Mouse (Mus musculus): ENCODE measurements around the gene Tsc2. TPM values are rescaled to one million over a fixed set of nuclear protein-coding genes. Genes with fewer than 3 reads are reported as not detected.
A peak's percentile ranks its signal among the peaks of the same experiment; 100 is the strongest.

Tsc2 gene
- polyA plus RNA-seq, 1 experiment from 2014 or later: 36.2 TPM

DNA sequence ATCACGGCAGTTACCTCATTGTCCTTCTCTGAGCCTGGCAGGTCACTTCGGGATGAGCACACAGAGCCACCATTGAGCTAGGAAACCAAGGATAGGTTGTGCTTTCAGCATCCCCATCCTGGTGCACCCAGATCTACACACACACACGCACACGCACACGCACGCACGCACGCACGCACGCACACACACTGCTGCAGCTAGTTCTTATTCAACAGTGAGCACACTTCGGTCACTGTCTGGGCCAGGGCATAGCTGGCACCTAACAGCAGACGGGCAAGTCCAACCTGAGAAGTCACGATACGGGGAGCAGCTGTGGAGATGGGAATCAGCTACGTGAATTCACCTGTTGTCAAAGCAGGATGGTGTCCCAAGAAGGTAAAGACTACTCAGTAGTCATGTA, 8.2 kb upstream of the Tsc2 start:
- TF ChIP-seq CTCF (IDR thresholded peaks at IDR 0.05; ENCODE audit: low read depth) (no peak), EP300 (optimal IDR thresholded peaks at IDR 0.05) (no peak)
- no peaks in the 10 kb centered on the region for H3K9me3 ChIP-seq (ENCODE audit: control insufficient read depth, low read length)
- 0 out of 2 replicates have a peak overlapping the region, but pooled peaks have one; percentile 78 for H3K27ac ChIP-seq (replicated peaks)
- DNase-seq (ENCODE audit: low spot score) (no peak), ATAC-seq (ENCODE audit: low FRiP score, low TSS enrichment) (no peak)
- no peak overlapping the region for H3K4me2 ChIP-seq (replicated peaks; ENCODE audit: low read depth)
- H3K27me3 ChIP-seq (ENCODE audit: control insufficient read depth, insufficient read depth, low read length): no peaks in the 10 kb centered on the region
- peaks cover 3% of the 10 kb centered on the region; the same call in 1 of the 2 replicates for H3K36me3 ChIP-seq (ENCODE audit: control insufficient read depth, insufficient read depth, low read length)
- no peaks in the 10 kb centered on the region; the same call in none of the 2 replicates for H3K4me1 ChIP-seq (replicated peaks; ENCODE audit: control insufficient read depth, insufficient read depth)
- 95% methylated on average over 15 of the region's 15 CpGs for WGBS
- H3K4me3 ChIP-seq (ENCODE audit: low read depth, low read length): no peak overlapping the region
- H3K9ac ChIP-seq (ENCODE audit: low read length): no peak overlapping the region

DNA sequence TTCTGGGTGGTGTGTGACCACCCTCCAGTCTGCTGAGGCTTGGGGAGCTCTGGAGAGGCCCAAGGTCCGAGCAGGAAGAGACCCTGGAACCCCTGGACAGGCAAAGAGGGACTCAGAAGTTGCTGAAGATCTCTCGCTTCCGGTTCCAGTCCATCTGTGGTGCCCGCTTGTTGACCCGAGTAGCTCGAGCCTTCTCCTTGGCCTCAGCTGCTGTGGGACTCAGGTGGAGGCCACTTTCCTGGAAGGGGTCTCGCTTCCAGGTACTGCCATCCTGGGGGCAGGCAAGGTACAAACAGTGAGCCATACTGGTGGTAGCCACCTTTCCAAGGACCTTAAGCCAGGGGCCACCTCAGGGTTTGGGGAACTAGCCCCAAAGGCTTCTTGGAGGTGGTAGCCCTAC, 7.7 kb upstream of the Tsc2 start:
- no peak overlapping the region for H3K9ac ChIP-seq (ENCODE audit: low read length)
- peaks cover 3% of the 10 kb centered on the region; the same call in 1 of the 2 replicates for H3K36me3 ChIP-seq (ENCODE audit: control insufficient read depth, insufficient read depth, low read length)
- 88% methylated on average over 7 of the region's 7 CpGs for WGBS
- ATAC-seq (ENCODE audit: low FRiP score, low TSS enrichment) (no peak), DNase-seq (ENCODE audit: low spot score) (no peak)
- peak overlapping the region; percentile 78 for H3K27ac ChIP-seq (replicated peaks)
- no peaks in the 10 kb centered on the region for H3K9me3 ChIP-seq (ENCODE audit: control insufficient read depth, low read length)
- H3K4me3 ChIP-seq (ENCODE audit: low read depth, low read length): no peak overlapping the region
- no peaks in the 10 kb centered on the region; the same call in 1 of the 2 replicates for H3K4me1 ChIP-seq (replicated peaks; ENCODE audit: control insufficient read depth, insufficient read depth)
- no peak overlapping the region for H3K4me2 ChIP-seq (replicated peaks; ENCODE audit: low read depth)
- no peaks in the 10 kb centered on the region for H3K27me3 ChIP-seq (ENCODE audit: control insufficient read depth, insufficient read depth, low read length)
- TF ChIP-seq CTCF (IDR thresholded peaks at IDR 0.05; ENCODE audit: low read depth) (no peak), EP300 (optimal IDR thresholded peaks at IDR 0.05) (no peak)

DNA sequence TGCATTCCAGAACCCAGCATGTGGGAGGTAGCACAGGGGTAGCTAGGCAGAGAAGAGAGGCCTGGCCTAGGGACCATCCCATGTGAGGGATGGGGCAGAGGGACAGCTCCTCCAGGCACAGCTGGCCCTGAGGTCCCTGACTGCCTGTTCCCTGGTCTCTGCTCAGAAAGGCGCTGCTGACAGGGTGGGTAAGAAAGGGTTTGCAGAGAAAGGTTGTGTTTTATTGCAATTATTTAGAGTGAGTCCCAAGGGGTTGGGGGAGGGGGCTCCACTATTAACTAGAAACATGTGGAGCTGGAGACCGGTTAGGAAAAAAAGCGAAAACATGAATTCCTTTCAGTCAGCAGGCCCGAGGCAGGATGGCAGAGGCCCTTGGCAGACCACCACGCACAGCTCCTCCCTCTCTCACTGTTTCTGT, 7.2 kb upstream of the Tsc2 start:
- no peak for DNase-seq (ENCODE audit: low spot score)
- ATAC-seq (ENCODE audit: low FRiP score, low TSS enrichment): peak; percentile 10; the same call in 1 of the 2 replicates
- no peak for TF ChIP-seq CTCF (IDR thresholded peaks at IDR 0.05; ENCODE audit: low read depth)
- no peak for TF ChIP-seq EP300 (optimal IDR thresholded peaks at IDR 0.05)
- no peaks in the 10 kb centered on the region for H3K9me3 ChIP-seq (ENCODE audit: control insufficient read depth, low read length)
- no peaks in the 10 kb centered on the region; the same call in 1 of the 2 replicates for H3K4me1 ChIP-seq (replicated peaks; ENCODE audit: control insufficient read depth, insufficient read depth)
- no peak overlapping the region for H3K9ac ChIP-seq (ENCODE audit: low read length)
- H3K27ac ChIP-seq (replicated peaks): peak overlapping the region; percentile 78
- 52% methylated on average over 5 of the region's 5 CpGs for WGBS
- H3K4me3 ChIP-seq (ENCODE audit: low read depth, low read length): no peak overlapping the region
- no peaks in the 10 kb centered on the region for H3K27me3 ChIP-seq (ENCODE audit: control insufficient read depth, insufficient read depth, low read length)
- no peak overlapping the region for H3K4me2 ChIP-seq (replicated peaks; ENCODE audit: low read depth)
- H3K36me3 ChIP-seq (ENCODE audit: control insufficient read depth, insufficient read depth, low read length): peaks cover 3% of the 10 kb centered on the region; the same call in 1 of the 2 replicates

DNA sequence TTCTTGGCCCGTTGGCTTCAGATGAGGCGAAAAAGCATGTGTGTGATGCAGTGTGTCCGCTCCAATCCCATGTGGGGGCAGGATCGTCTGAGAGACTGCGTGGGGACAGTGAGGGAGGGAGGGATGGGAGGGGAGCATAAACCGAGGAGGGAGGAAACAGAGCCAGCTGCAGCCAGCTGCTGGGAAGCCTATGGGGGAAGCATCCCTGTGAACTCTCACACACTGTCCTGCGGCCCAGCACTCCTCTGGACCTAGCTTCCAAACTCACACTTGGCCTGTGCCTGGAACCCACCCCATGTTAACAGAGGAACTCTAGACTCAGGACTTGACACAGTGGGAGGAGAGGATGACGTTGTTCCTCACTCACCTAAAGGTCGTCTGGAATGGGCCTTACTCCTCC, 6.4 kb upstream of the Tsc2 start:
- H3K4me2 ChIP-seq (replicated peaks; ENCODE audit: low read depth): no peak overlapping the region
- no peaks in the 10 kb centered on the region for H3K9me3 ChIP-seq (ENCODE audit: control insufficient read depth, low read length)
- no peak for DNase-seq (ENCODE audit: low spot score)
- peak; percentile 77 for ATAC-seq (ENCODE audit: low FRiP score, low TSS enrichment)
- no peaks in the 10 kb centered on the region; the same call in 1 of the 2 replicates for H3K4me1 ChIP-seq (replicated peaks; ENCODE audit: control insufficient read depth, insufficient read depth)
- H3K27ac ChIP-seq (replicated peaks): peak overlapping the region; percentile 78
- no peaks in the 10 kb centered on the region for H3K27me3 ChIP-seq (ENCODE audit: control insufficient read depth, insufficient read depth, low read length)
- no peak overlapping the region for H3K9ac ChIP-seq (ENCODE audit: low read length)
- H3K36me3 ChIP-seq (ENCODE audit: control insufficient read depth, insufficient read depth, low read length): peaks cover 3% of the 10 kb centered on the region; the same call in 1 of the 2 replicates
- H3K4me3 ChIP-seq (ENCODE audit: low read depth, low read length): no peak overlapping the region
- 44% methylated on average over 9 of the region's 9 CpGs for WGBS
- no peak for TF ChIP-seq CTCF (IDR thresholded peaks at IDR 0.05; ENCODE audit: low read depth)
- TF ChIP-seq EP300 (optimal IDR thresholded peaks at IDR 0.05): no peak

DNA sequence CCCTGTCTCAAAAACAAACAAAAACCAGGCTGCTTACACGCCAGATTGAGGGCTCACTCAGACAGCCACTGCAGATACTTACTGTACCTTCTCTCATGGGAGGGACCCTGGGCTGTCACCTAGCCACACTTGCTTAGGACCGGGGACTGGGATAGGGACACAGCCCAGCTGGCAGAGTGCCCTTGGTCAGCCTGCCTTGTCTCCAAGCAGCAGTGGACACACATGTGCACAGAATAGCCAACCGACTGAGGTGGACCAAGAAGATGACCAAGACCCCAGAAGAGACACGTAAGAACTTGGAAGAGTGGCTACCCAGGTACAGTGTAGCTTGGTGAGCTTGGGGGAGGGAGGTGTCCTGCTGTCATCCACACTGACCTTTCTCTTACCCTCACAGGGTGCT, 5.8 kb upstream of the Tsc2 start:
- no peaks in the 10 kb centered on the region; the same call in 1 of the 2 replicates for H3K4me1 ChIP-seq (replicated peaks; ENCODE audit: control insufficient read depth, insufficient read depth)
- H3K36me3 ChIP-seq (ENCODE audit: control insufficient read depth, insufficient read depth, low read length): peaks cover 3% of the 10 kb centered on the region; the same call in 1 of the 2 replicates
- DNase-seq (ENCODE audit: low spot score): no peak
- 82% methylated on average over 4 of the region's 4 CpGs for WGBS
- no peak overlapping the region for H3K4me3 ChIP-seq (ENCODE audit: low read depth, low read length)
- peak overlapping the region; percentile 40 for H3K27ac ChIP-seq (replicated peaks)
- no peak for ATAC-seq (ENCODE audit: low FRiP score, low TSS enrichment)
- H3K9me3 ChIP-seq (ENCODE audit: control insufficient read depth, low read length): no peaks in the 10 kb centered on the region
- H3K27me3 ChIP-seq (ENCODE audit: control insufficient read depth, insufficient read depth, low read length): no peaks in the 10 kb centered on the region
- no peak overlapping the region for H3K9ac ChIP-seq (ENCODE audit: low read length)
- no peak overlapping the region for H3K4me2 ChIP-seq (replicated peaks; ENCODE audit: low read depth)
- no peak for TF ChIP-seq EP300 (optimal IDR thresholded peaks at IDR 0.05)
- no peak for TF ChIP-seq CTCF (IDR thresholded peaks at IDR 0.05; ENCODE audit: low read depth)

DNA sequence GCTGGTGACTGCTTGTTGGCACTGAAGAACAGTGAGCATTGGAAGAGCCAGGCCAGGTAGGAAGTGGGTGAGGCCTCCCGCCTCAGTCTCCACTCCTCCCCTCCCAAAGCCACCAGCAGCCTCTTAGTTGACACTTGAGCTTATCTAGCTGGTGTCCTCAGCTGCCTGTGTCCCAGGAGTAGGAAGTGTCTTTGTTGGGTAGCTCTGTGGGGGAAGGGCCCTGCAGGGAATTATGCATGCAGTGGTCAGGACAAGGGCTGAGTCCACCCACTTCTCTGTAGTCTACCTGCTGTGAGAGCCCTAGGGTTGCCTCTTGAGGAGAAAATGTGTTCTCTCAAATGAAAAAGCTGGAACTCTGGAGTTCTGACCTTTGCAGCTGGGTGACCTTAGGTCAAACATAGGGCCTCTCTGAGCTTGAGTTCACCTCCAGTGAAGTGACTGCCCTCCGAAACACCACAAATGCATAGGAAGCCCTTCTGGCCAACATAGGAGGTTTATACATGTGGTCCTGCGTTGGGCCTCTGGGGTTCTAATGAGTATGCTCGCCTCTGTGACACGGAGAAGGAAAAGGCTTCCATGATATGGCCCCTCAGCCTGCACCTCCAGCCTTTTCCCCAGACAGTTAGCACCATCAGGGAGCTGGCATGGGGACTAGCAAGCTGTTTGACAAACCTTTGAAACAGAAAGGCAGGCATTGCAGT, 4.5 kb upstream of the Tsc2 start:
- 69% methylated on average over 5 of the region's 5 CpGs for WGBS

More for the DNA sequence above, 4.5 kb upstream of the Tsc2 start:
- ATAC-seq (ENCODE audit: low FRiP score, low TSS enrichment) (no peak), DNase-seq (ENCODE audit: low spot score) (no peak)
- H3K27me3 ChIP-seq (ENCODE audit: control insufficient read depth, insufficient read depth, low read length): no peaks in the 10 kb centered on the region
- no peak overlapping the region for H3K9ac ChIP-seq (ENCODE audit: low read length)
- H3K36me3 ChIP-seq (ENCODE audit: control insufficient read depth, insufficient read depth, low read length): peaks cover 3% of the 10 kb centered on the region; the same call in 1 of the 2 replicates
- peaks cover under 1% of the 10 kb centered on the region; the same call in 1 of the 2 replicates for H3K4me1 ChIP-seq (replicated peaks; ENCODE audit: control insufficient read depth, insufficient read depth)
- no peaks in the 10 kb centered on the region for H3K9me3 ChIP-seq (ENCODE audit: control insufficient read depth, low read length)
- no peak overlapping the region for H3K4me2 ChIP-seq (replicated peaks; ENCODE audit: low read depth)
- TF ChIP-seq CTCF (IDR thresholded peaks at IDR 0.05; ENCODE audit: low read depth) (no peak), EP300 (optimal IDR thresholded peaks at IDR 0.05) (no peak)
- no peak overlapping the region for H3K27ac ChIP-seq (replicated peaks)
- H3K4me3 ChIP-seq (ENCODE audit: low read depth, low read length): no peak overlapping the region
